Mouse (Mus musculus) hindlimb bud, embryonic 11.5 days (tissue): ENCODE data around the gene Wdfy1.

ENCODE experiments used
- DNase-seq: peaks from one replicate; pipeline ENCODE4 v3.0.0-alpha.2; 2012; ENCODE audit warnings: low read depth, low spot score; ENCODE audit errors: extremely low spot score

Gene Wdfy1

DNA sequence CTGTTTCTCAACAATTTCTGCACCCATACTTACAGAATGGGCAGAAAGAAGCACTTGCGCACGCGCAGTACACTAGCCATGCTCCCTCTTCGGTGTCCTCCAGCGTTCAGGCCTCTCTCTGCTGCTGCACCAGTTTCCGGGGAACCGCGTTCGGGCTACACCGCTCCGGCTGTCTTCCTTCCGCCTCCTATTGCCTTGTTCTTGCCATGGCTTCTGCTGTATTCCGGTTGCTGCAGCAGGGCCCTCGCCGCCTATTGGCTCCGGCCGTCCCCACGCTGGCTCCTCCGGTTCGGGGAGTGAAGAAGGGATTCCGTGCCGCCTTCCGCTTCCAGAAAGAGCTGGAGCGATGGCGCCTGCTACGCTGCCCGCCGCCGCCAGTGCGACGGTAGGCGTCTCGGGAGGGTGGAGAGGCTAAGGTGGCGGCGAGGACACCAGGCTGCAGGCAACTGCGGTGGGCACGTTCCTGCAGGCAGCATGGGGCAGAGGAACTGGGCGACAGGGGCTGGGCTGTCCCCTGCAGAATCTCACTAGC is at the start of gene Wdfy1, which contains the start of gene Mrpl44:
TSS of gene Wdfy1 (minus strand) at position 217 of the 532 bp plus-strand sequence.
TSS of gene Mrpl44 (plus strand) at position 92 of the 532 bp plus-strand sequence.
- peak; percentile 88 for DNase-seq

DNA sequence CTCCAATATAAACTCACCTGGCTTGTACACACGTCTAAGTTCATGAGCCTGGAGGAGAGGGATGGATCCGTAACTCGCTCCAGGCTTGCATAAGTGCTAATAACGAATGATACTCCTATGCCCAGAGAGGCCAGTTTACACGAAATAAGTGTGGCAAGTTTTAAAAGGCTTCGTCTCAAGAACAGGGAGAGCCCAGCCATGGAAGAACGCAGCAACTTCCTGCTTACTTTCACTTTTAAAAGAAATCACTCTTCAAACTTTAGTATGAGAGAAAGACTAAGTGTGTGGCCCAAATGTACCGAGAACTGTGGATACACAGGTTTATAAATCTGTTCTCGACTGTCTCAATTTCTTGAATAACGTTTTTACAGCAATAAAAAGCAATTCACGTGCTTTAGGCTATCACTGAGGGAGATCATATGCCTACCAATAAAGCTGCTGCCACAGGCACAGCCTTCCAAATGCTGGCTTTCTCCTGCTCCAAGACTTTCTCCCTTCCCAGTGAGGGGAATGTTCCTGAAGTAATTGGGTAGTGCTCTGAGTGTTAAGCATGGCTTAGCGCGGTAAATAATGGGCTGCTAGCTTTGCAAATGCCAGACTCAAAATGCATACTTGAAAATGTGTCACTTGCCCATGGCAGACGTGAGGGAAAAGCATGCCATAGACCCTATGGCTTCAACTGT is 48.1 kb upstream of the Wdfy1 start:
- no peak for DNase-seq

DNA sequence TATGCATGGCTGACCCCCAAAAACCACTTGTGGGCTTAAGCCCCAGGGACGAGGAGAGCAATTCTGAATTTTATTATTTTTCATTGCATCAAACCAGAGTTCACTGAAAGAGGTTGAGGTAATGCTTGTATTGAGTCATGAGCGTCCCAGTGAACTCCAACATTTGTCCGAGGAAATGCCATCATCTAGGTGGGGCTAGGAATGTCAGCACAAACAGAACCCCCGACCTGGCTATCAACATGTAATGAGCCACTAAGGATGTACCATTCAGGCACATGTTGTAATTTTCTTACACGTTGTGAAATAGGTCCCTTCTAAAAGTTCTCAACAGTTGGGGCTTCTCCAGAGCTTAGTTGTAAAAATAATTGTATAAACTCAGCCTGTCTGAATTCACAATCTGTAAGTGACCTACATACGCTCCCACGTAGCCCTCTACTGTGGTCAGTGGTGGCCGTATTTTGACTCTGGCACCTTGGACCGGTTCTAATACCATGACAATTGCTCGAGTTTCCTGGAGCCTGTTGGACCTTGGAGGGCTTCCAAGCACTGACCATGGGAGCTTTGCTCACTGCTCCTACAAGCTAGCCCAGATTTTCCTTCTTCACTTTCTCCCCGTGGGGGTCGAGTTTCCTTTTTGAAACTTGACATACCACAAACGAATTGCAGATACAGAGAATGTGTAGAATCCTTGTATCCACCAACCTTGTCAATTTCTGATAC is 47.0 kb upstream of the Wdfy1 start:
- no peak for DNase-seq

DNA sequence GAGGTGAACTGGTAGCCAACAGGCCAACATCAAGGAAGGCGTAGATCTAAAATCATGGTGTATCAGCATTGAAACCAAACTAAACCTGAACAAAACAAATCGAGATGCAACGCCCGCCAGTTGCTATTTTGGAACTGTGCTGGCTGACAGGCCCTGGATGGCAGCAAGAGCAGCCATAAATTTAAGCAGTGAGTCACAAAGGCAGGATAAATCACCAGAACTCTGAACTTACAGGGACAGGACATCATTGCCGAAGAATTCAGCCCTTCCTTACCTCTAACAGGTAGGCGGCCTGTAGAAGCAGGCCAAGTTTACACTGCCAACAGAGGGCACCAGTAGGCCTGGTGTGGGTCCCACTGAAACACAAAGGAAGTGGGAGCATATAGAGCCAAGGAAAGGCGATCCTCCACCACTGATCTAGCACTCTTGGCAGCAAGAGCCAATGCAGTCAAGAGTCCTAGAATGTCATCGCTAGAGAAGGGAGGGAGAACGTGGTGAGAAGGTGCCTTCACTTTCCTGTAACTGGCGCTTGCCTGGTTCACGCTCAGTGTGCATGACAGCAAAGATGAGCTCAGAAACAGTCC is 43.4 kb upstream of the Wdfy1 start:
- no peak for DNase-seq

DNA sequence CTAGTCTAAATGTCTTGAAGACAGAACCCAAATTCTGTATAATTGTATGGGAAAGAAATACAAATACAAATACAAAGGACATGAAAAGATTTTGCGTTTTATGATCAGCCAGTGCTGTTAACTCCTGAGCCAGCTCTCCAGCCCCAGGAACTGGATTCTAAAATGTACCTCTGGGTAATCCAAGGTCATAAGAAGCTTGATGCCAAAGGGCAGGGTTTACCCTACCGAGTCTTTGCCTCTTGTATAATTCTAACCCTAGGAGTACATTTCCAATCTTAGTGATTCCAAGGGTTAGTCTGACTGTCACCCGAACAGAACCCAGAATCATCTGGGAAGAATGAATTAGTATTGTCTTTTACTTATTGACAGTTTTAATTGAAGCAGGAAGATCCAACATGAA is 39.5 kb upstream of the Wdfy1 start:
- no peak for DNase-seq

DNA sequence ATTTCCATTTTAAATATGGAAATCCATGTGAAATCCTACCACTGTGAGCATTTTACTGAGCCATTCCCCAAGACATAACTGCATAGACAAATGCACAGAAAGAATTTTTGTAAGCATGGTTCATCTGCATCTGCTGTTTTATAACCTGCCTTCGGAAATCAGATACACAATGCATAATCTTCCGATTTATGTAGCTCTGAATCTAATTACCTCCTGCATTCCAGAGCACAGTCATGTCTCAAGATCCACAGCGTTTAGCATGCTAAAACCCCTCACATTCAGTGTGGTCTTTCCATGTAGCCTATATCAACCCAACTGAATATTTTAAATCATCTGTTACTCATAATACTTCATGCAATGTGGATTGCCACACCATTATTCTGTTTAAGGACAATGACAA is 33.5 kb upstream of the Wdfy1 start:
- DNase-seq = no peak

DNA sequence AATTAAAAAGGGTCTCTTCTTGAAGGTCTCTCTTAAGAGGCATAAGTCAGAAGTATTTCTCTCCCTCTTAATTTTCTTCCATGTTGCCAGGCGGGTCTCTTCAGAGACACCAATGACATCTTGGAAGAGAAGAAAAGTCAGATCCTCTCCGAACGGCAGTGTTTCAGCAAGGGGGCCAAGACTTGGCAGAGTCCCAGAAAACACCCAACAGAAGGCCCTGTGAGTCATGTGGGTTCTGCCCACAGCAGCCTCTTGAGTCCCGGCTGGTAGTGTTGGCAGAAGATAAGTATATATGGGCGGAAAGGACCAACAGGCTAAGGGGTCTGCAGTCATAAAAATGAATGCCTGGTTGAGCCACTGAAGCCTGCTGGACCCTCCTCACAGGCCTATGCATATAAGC is 30.9 kb upstream of the Wdfy1 start:
- no peak for DNase-seq

DNA sequence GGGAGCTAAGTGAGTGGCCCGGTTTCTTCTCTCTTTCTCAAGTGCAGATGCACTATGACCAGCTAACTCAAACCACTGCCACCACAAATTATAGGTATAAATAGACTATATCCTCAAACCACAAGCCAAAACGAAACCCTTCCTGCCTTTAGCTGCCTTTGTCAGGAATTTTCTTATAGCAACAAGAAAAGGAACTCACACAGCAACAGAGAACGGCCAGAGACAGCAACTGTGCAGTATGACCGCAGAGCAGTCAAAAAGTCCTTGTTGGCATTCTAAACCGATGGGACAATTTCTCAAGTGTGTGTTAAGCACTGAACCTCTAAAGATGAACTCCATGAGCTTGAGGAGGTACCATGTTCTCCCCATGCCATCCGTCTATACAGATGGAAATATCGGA is 27.7 kb upstream of the Wdfy1 start:
- DNase-seq = no peak

DNA sequence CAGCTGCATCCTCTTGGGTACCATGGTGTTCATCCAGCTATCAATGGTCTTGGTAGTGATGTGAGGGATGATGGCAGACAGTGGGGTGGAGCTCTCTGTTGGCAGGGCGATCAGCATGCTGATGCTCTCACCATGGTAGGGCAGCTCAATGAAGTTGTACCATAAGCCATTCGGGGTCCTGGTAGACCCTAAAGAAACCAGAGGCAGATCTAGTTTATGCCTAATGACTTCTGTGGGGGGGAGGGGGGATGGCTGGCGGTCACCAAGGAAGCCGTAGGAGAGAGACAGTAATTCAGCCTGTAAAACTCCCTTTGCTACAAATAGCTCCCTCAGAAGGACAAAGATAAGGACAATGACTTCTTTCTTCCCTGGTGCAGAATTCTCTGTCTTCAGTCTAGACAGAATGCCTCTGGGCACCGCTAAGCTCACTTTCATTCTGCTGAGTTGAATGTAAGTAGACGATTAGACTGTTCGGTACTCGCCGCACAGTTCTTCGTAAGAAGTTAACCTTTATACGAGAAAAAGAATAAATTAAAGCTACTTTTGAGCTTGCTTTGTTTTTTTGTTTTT is 27.0 kb upstream of the Wdfy1 start:
- no peak for DNase-seq

DNA sequence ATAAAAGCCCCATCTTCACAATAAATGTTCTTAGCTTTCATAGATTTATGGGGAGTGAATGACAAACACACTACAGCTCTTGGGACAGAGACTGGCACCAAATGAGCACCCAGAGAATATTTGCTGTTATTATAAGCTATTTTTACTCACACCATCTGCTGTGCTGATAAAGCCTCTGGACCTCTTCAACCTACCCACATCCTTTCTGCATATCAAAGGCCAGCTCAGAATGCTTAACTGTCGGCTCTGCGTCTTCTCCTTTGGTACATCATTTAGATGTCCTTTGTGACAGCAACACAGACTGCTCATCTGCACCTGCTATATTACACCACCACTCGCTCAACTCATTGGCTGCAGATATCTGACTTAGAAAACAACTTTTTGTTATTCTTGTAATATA is 21.1 kb upstream of the Wdfy1 start:
- DNase-seq = no peak

DNA sequence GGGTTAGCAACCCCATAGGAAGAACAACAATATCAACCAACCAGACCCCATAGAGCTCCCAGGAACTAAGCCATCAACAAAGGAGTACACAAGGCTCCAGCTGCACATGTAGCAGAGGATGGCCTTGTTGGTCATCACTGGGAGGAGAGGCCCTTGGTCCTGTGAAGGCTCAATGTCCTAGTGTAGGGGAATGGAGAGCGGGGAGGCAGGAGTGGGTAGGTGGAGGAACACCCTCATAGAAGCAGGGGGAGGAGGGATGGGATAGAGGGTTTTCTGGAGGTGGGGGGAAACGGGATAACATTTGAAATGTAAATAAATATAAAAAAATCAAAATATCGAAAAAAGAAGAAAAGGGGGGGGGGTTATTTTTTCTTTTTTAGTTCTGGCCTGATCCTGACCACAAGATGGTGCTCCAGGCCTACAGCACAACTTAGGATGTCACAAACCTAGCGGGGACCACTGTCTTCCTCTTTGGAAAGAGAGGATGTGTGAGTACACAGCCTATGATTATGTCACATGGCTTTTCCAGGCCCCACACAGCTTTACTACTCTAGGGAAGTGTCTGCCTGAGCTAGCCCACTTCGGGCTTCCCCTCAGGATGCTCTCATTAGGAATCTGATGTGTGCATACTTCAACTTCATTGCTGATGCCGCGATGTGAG is 10.5 kb upstream of the Wdfy1 start:
- DNase-seq = no peak

DNA sequence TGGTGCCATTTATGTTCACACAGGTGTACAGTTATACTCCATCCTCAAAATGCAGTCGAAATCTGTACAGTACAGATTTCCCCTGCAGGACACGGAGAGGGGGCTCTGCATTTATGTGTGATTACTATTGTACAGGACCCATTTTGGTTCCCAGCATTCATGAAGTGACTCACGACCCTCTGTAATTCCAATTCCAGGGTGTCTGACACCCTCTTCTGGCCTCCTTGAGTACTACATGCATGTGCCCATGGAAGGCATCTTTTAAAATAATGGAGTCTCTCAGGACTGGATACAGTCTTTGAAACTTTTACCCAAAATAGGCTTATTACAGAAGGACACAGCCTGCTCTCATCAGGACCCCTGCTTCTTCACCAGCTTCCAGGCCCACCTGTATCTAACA is 6.5 kb upstream of the Wdfy1 start:
- no peak for DNase-seq

DNA sequence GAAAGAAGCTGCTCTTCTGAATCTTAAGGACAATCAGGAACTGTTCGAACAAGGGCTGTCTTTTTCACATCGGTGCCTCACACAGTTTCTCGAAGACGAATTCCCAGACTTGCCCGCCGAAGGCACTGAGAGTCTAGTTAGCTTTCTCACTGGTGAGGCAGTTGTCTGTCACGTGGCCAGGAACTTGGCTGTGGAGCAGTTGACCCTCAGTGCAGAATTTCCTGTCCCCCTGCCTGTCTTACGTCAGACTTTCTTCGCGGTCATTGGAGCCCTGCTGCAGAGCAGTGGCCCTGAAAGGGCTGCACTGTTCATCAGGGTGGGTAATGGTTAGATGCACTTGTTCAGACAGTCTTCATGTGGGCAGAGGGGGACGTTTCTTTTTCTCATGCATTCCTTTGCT is 2.1 kb upstream of the Wdfy1 start:
- DNase-seq = no peak

DNA sequence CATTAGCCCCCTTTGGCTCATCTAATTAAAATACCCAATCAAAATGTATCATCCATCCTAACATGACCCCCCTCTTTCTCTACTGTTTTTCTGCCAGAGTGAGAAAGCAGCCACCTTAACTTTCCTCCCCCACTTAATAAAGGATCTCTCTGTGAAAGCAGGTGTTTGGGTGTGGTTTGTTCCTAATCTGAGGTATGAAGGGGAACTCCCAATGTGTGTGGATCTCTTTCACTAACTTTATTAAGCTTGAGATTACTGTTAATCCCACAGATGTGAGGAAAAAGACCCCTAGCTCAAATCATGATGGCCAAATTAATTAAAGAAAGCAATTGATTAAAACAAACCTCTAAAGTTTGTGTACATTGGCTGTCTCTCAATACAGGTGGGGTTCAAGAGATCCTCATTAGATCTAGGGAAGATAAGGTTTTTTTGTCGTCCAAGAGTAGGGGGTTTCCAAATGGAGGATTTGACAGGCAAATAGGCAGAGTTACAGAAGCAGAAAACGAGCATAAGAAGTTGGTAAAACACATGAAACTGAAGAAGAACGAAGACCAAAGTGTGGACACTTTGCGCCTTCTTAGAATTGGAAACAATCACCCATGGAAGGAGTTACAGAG is 1.7 kb downstream of the Wdfy1 start:
- no peak for DNase-seq

DNA sequence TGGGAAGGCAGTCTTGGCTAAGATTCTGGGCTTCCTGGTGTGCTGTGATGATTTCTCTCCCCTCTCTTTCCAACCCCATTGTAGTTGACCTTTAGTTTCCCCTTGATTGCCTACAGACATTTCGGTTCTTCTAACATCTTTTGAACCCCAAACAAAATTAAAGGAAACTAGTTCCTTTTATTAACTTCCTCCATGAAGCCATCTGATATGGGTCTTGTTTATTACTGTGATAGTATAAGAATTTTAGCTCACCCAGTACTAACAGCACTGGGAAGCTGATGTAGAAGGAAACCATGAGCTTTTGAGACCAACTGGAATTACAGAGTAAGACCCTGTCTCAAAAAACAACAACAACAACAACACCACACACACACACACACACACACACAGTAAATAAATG is 7.7 kb downstream of the Wdfy1 start:
- DNase-seq = no peak

DNA sequence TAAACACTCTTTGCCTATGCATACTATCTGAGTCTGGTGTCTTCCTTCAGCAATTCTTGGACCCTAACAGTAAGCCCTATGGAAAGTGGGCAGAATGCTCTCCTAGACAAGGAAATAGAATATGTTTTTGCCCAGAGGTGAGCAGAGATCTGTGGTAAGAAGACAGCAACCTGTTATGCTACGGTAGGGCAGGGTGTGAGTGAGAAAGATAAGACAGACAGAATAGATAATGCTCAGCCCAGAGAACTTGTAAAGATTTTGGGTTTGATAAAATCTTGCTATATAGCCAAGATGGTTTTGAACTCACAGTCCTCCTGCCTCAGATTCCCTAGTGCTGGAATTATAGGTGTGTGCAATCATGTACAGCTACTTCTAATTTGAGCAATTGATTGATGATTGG is 11.5 kb downstream of the Wdfy1 start:
- DNase-seq = no peak

DNA sequence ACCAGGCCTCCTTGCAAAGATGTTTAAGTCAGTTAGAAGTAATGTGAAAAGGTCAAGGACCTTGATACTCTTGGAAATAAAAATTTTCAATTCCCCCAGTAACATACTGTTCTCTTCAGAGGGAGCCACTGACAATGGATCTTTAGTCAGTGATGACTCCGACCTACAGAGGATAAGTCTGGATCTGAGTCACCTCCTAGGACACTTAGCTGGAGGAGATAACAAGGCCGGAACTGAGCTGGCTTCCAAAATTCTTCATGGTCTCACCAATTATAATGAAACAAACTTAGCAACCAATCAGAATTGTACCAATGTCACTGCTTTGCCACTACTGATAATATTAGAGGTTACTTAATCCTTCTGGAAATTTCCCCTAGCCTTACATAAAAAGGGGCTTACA is 11.9 kb downstream of the Wdfy1 start:
- DNase-seq = no peak

DNA sequence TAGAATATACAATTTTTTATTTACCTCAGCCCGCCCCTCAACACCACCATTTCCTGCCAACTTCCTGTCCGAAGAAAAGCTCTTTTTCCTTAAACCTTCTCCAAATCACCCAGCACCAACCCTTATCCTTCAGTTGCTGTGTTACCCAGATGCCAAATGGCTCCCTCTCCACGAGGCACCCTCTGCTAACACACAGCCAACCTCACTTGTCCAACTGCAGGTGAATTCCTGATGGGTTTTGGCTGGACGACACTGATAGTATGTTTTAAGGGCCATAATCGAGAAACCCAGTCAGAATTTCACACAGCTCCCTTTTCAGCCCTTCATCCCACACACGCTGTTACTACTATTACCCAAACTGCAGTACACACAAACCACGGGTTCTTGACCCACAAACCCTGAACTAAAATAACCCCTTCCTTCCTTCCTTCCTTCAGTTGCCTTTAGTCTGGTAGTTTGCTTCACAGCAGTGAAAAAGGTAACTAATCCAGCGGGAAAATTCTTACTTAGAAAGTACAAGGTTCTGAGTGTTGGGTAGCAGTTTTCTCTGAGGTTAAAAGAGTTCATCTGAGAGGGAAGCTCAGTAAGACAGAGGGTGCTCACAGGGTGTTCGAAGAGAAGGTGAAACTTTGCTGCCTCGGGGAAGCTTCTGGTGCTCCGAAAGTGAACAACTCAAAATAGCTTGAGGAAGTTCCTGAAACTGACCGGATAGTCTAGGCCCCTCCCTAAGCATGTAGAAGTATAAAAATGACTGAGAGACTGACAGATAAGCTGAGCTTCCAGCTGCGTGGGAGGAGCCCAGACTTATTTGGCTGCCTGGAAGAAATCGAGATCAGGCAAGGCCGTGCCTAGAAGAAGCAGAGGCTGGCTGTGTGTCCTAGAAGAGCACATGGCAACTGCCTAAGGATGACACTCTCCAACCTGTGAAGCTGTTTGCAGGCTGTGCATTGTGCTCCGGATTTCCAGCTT is 13.4 kb downstream of the Wdfy1 start:
- DNase-seq = no peak

DNA sequence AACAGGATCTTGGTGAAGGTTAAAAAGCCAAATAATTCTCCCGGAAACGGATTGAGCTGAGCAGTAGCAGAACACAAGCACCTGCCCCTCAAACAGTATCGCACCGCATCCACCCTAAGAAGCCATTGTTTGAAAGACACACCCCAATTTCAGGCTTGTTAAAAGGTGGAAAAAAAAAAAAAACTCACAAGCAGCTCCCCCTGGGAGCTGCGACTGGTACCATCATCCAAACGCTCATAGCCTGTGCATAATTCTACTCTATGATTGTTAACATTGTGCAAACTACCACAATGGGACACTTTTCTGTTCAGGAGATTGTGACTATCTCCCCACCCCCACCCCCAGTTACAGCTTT is 14.0 kb downstream of the Wdfy1 start:
- DNase-seq = no peak
